Mouse (Mus musculus): Measurements from ENCODE around the gene Foxs1.

Foxs1 gene

DNA sequence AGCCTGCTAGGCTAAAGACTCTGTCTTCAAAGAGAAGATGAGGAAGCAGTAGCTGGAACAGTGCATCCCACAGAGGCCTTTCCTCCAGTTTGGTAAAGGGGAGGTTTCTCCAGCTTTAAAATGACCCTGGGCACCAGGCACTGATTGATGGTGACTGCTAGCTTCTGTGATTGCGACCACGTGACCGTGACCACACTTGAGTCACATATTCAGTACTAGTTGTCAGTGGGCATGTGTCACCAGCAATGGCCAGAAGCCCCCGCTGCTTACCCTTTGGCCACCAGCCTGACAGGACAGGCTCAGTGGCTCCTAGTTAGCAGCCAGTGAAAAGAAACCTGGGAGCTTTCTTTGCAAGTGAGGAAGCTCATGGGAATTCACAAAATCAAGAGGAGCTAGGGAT lies 29.4 kb downstream of the Foxs1 start:
- DNase-seq (ENCODE audit: low spot score in 2 of 2), result peak in 1 of 2 experiments; percentile 33

GRCm38 (mm10) chr2:152902658-152903057 lies 30.4 kb downstream of the Foxs1 start:
- no peak for DNase-seq (ENCODE audit: low spot score in 2 of 2)

DNA sequence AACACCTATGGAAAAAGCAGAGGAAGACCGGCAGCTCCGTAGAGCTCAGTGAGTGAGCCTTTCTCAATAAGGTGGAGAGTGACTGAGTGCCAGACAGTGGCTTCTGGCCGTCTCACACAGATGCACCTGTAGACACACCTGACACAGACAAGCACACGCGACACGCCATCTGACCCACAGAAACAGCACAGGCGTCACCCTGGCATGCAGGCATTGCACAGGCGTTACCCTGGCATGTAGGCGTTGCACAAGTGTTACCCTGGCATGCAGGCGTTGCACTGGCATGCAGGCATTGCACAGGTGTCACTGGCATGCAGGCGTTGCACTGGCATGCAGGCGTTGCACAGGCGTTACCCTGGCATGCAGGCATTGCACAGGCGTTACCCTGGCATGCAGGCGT lies 31.7 kb downstream of the Foxs1 start:
- no peak for DNase-seq (ENCODE audit: low spot score in 2 of 2)

GRCm38 (mm10) chr2:152899011-152899410 lies 34.0 kb downstream of the Foxs1 start:
- DNase-seq (ENCODE audit: low spot score in 2 of 2), result no peak

GRCm38 (mm10) chr2:152896926-152897325 lies 36.1 kb downstream of the Foxs1 start:
- DNase-seq (ENCODE audit: low spot score in 2 of 2), result no peak

DNA sequence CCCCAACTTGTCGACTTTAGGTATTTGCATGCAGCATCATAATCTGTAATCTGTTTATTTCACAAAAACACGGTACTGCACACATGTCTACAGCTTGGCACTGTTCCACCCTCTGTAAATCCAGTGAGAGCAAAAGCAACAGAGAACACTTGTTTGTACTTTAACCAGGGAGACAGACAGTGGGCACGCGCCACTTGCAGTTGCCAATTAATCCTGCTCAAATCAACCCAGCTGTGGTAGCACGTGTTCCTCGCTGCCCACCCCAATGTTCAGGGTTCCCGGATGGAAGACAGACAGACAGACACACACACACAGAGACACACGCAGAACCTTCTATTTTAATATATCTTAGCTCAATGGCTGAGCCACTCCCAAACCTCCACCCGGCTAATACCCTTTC lies 37.2 kb downstream of the Foxs1 start:
- DNase-seq (ENCODE audit: low spot score in 2 of 2), result no peak

- DNase-seq (ENCODE audit: low spot score in 2 of 2), result no peak
Measured at GRCm38 (mm10) chr2:152888774-152889173, 44.2 kb downstream of the Foxs1 start.

DNA sequence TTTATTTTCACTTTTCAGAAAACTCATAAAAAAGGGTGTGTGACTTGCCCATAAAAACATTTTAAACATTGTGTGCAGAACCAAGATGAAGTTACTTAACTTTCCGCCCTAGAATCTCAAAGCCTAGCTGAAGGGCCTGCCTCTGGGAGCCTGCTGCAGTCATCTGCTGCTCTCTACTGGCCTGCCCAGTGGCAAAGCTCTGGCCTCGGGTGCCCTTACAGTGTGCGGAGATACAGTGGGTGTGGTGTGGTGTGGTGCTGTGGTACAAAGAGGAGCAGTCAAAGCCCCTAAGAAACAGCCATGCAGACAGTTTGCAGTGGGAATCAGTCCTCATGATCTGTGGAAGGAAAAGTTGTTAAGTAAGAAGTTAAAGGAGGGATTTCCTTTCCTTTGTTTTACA lies 45.8 kb downstream of the Foxs1 start:
- DNase-seq (ENCODE audit: low spot score in 2 of 2), result no peak

GRCm38 (mm10) chr2:152884101-152884645 lies 48.8 kb downstream of the Foxs1 start:
- no peak for DNase-seq (ENCODE audit: low spot score in 2 of 2)
